Mouse (Mus musculus) kidney, postnatal 4 days (tissue): ENCODE results near the gene Akt2.

Source experiments
- DNase-seq, 2 experiments: peaks; one replicate each; pipeline ENCODE4 v3.0.0; 2021; ENCODE audit warnings: mixed read lengths in 2 of 2

Akt2 gene

GRCm38 (mm10) chr7:27590088-27590487, 1.3 kb upstream of the Akt2 start:
- DNase-seq, result no peak

GRCm38 (mm10) chr7:27590566-27591213, 662 bp upstream of the Akt2 start:
- peak in 1 of 2 experiments; percentile 25 for DNase-seq

- DNase-seq, result no peak
These were observed 1.0 kb downstream of the Akt2 start for GRCm38 (mm10) chr7:27592217-27592929.

GRCm38 (mm10) chr7:27592934-27593645, 1.7 kb downstream of the Akt2 start:
- DNase-seq, result peak in 1 of 2 experiments; percentile 41

GRCm38 (mm10) chr7:27596586-27597503, 5.5 kb downstream of the Akt2 start:
- peak; percentile 63 to 74 for DNase-seq

- DNase-seq, result no peak
These were observed 6.7 kb downstream of the Akt2 start for GRCm38 (mm10) chr7:27598053-27598452.

- no peak for DNase-seq
These were observed 10.3 kb downstream of the Akt2 start for GRCm38 (mm10) chr7:27601628-27602027.

GRCm38 (mm10) chr7:27602161-27602560, 10.8 kb downstream of the Akt2 start:
- DNase-seq, result no peak

- DNase-seq, result no peak
These were observed 11.5 kb downstream of the Akt2 start for GRCm38 (mm10) chr7:27602835-27603234.

- no peak for DNase-seq
These were observed 13.5 kb downstream of the Akt2 start for GRCm38 (mm10) chr7:27604661-27605348.

- peak; percentile 54 to 60 for DNase-seq
These were observed 14.3 kb downstream of the Akt2 start for GRCm38 (mm10) chr7:27605499-27606285.

- DNase-seq, result no peak
These were observed 15.3 kb downstream of the Akt2 start for GRCm38 (mm10) chr7:27606481-27607254.

GRCm38 (mm10) chr7:27607580-27607979, 16.2 kb downstream of the Akt2 start:
- peak; percentile 54 to 68 for DNase-seq

GRCm38 (mm10) chr7:27608130-27608529, 16.8 kb downstream of the Akt2 start:
- no peak for DNase-seq

- DNase-seq, result no peak
These were observed 17.9 kb downstream of the Akt2 start for GRCm38 (mm10) chr7:27609285-27609684.

GRCm38 (mm10) chr7:27609688-27610087, 18.3 kb downstream of the Akt2 start:
- no peak for DNase-seq

- no peak for DNase-seq
These were observed 19.0 kb downstream of the Akt2 start for GRCm38 (mm10) chr7:27610370-27610769.

- no peak for DNase-seq
These were observed 19.5 kb downstream of the Akt2 start for GRCm38 (mm10) chr7:27610871-27611270.

GRCm38 (mm10) chr7:27612940-27613339, 21.6 kb downstream of the Akt2 start:
- no peak for DNase-seq

- DNase-seq, result no peak
These were observed 22.6 kb downstream of the Akt2 start for GRCm38 (mm10) chr7:27613751-27614499.
